Mouse (Mus musculus) embryonic facial prominence, embryonic 13.5 days (tissue): Measurements from ENCODE around the gene Rsg1. TPM values are rescaled to one million over a fixed set of nuclear protein-coding genes. Genes with fewer than 3 reads are reported as not detected.

Experiments
- ATAC-seq: fragments of 200-750 bp; cut with Nextera tagmentation; 2 replicates; pipeline ENCODE4 v1.8.0; 2017; ENCODE audit warnings: low read depth; ENCODE audit not compliant: insufficient number of reproducible peaks, insufficient read depth, low FRiP score, low TSS enrichment
- H3K27ac ChIP-seq: fragments of 300-500 bp; sonication (generic); 2 replicates; pipeline ENCODE4 v1.5.1; 2015; ENCODE audit warnings: moderate library complexity, mild to moderate bottlenecking, inconsistent platforms
- H3K27me3 ChIP-seq: fragments of 300-500 bp; sonication (generic); 2 replicates; pipeline ENCODE4 v1.6.1; 2015; ENCODE audit warnings: mild to moderate bottlenecking, inconsistent platforms
- H3K36me3 ChIP-seq: fragments of 300-500 bp; sonication (generic); 2 replicates; pipeline ENCODE4 v1.6.1; 2015; ENCODE audit warnings: mild to moderate bottlenecking, inconsistent platforms
- H3K4me1 ChIP-seq: fragments of 300-500 bp; sonication (generic); 2 replicates; pipeline ENCODE4 v1.6.1; 2015; ENCODE audit warnings: inconsistent platforms
- H3K4me2 ChIP-seq: fragments of 300-500 bp; sonication (generic); 2 replicates; pipeline ENCODE4 v1.6.1; 2015; ENCODE audit warnings: moderate library complexity, mild to moderate bottlenecking, inconsistent platforms
- H3K4me3 ChIP-seq: fragments of 300-500 bp; sonication (generic); 2 replicates; pipeline ENCODE4 v1.5.1; 2015; ENCODE audit warnings: mild to moderate bottlenecking, inconsistent platforms
- H3K9ac ChIP-seq: fragments of 300-500 bp; sonication (generic); 2 replicates; pipeline ENCODE4 v1.6.1; 2015; ENCODE audit warnings: mild to moderate bottlenecking, inconsistent platforms
- H3K9me3 ChIP-seq: fragments of 300-500 bp; sonication (generic); 2 replicates; pipeline ENCODE4 v1.6.1; 2016; ENCODE audit warnings: inconsistent platforms
- WGBS: fragments of 180-500 bp; shearing (Covaris S2); methylation state at CpG from one replicate; pipeline ENCODE4 v1.1.7; 2015; ENCODE audit warnings: mixed read lengths; 5-methylcytosine and 5-hydroxymethylcytosine counted together
- polyA plus RNA-seq: library from polyadenylated mRNA; unstranded; fragments of >200 nt; fragmentation: Nextera tagmentation; extraction: Ambion mirVana; gene quantifications from 2 replicates; pipeline ENCODE4 v1.2.1, GENCODE M21; 2015

The Rsg1 gene
- polyA plus RNA-seq, 1 experiment from 2014 or later, result 7.4 TPM

DNA sequence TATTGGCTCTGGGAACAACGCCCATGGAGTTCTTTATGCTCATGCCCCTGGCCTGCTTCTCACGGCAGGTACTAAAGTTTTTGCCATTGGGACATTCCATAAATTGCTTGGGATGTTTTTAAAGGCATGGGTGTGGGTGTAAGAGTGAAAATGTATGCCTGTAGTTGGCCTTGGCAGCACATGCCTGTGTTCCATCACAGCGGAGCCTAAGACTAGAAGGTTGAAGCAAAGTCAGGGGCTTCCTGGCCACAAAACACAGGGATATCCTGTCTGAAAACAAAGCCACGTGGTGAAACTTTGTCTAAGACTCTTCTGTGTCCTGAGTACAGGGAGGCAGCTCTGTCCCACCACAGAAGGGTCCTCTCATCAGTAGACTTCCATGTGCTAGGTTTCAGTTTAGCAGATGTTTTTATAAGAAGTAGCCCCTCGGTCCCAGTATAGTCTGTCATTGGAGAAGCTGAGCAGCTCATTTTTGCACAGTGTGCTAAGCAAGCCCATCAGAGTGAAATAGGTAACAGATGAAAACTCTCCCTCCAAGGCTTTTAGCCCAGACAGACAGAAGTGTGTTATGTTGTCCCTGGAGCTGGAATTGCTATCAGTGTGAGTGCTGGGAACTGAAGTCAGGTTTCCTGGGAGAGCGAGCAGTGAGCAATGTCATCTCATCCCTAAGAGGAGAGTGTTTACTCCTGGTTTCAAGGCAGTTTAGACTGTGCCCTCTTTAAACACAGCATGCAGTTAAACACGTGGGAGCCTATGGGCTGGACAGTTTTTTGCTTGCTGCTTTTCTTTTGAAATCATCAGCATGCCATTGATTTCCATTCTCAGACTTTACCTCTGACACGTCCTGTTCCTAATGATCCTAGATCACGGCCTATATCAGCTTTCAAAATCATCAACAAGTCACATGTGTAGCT, 26.6 kb upstream of the Rsg1 start:
- H3K27me3 ChIP-seq, result no peaks in the 10 kb centered on the region
- no peak overlapping the region for H3K9ac ChIP-seq
- peaks cover 48% of the 10 kb centered on the region for H3K36me3 ChIP-seq
- H3K4me2 ChIP-seq, result no peak overlapping the region
- H3K9me3 ChIP-seq, result no peaks in the 10 kb centered on the region
- H3K4me1 ChIP-seq, result peaks cover 22% of the 10 kb centered on the region
- ATAC-seq, result no peak
- H3K4me3 ChIP-seq, result no peak overlapping the region
- H3K27ac ChIP-seq, result peak overlapping the region; percentile 48
- WGBS, result 33% methylated on average over 9 of the region's 9 CpGs

DNA sequence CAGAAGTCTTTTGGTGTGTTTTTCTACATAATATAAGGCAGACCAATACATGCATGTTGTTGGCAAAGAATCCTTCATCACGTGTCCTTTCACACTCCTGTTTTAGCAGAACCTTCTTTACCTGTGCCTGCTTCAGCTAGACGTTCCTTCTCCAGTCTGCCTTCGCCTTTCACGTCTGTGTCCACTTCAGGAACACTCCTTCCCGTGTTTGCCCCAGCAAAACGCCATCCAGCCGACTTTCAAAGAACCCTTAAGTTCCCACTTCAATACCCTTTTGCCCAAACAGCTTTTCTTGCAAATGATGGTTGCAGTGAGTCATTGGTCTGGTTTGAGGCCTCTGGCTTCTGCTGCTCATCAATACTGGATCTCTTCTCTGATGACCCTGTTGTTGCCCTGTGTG, 22.5 kb upstream of the Rsg1 start:
- Histone ChIP-seq H3K4me1 (peaks cover 17% of the 10 kb centered on the region), H3K4me2 (no peak overlapping the region), H3K9ac (no peak overlapping the region), H3K27me3 (no peaks in the 10 kb centered on the region), H3K9me3 (no peaks in the 10 kb centered on the region), H3K36me3 (peaks cover 55% of the 10 kb centered on the region), H3K4me3 (no peak overlapping the region), H3K27ac (no peak overlapping the region)
- ATAC-seq, result no peak
- 92% methylated on average over 7 of the region's 7 CpGs for WGBS

DNA sequence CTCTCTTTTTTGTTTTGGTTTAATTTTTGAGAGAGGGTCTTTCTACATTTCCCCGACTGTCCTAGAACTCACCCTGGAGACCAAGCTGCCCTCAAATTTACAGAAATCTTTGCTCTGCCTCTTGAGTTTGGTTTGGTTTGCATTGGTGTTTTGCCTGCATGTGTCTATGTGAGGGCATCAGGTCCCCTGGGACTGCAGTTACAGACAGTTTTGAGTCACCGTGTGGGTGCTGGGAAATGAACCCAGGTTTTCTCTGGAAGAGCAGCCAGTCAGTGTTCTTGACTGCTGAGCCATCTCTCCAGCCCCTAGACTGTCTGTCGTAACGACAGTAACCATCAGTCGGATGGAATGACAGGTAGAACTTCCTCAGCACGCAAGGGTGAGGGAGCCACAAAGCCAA, 19.2 kb upstream of the Rsg1 start:
- Histone ChIP-seq H3K9me3 (peaks cover 2% of the 10 kb centered on the region; the same call in 1 of the 2 replicates), H3K27me3 (no peaks in the 10 kb centered on the region), H3K9ac (0 out of 2 replicates have a peak overlapping the region, but pooled peaks have one; percentile 16), H3K4me1 (no peaks in the 10 kb centered on the region), H3K36me3 (peaks cover 82% of the 10 kb centered on the region), H3K27ac (no peak overlapping the region), H3K4me3 (no peak overlapping the region), H3K4me2 (no peak overlapping the region)
- 94% methylated on average over 6 of the region's 6 CpGs for WGBS
- no peak for ATAC-seq

DNA sequence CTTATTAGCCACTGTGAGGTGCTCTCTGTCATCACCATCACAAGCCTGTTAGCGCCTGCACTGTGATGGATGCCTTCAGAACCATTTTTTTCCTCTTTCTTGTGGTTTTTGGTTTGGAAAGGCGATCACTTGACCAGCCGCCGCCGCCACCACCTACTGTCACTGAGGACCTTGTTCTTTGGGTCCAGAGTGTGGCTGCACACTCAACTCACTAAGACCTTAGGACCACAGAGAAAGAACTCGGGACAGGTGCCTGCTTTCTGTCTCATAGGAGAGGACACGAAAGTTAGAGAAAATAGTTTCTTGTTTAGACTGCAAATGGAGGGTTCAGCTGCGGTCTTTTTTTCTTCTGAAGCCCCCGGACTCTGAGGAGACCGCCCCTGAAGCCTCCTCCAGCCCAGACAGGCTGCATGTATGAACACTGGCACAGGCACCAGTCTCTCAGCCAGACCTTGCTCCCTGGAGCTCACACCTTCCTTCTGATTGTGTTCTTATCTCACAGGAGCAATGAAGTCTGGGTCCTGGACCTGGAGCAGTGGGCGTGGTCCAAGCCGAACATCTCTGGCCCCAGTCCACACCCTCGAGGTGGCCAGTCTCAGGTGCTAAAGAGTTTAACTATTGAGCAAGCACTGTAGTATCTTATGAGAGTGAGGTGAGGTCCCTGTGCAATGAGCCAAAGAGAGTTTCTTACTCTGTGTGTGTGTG, 16.6 kb upstream of the Rsg1 start:
- no peak for ATAC-seq
- Histone ChIP-seq H3K4me3 (no peak overlapping the region), H3K4me2 (no peak overlapping the region), H3K27ac (no peak overlapping the region), H3K27me3 (no peaks in the 10 kb centered on the region), H3K9ac (no peak overlapping the region), H3K9me3 (peaks cover 2% of the 10 kb centered on the region; the same call in 1 of the 2 replicates), H3K36me3 (peaks cover 87% of the 10 kb centered on the region), H3K4me1 (no peaks in the 10 kb centered on the region)
- WGBS, result 97% methylated on average over 13 of the region's 13 CpGs

- peaks cover 90% of the 10 kb centered on the region for H3K36me3 ChIP-seq
- H3K9me3 ChIP-seq, result peaks cover 2% of the 10 kb centered on the region; the same call in 1 of the 2 replicates
- no peak overlapping the region for H3K4me2 ChIP-seq
- no peak overlapping the region for H3K27ac ChIP-seq
- no peak overlapping the region for H3K4me3 ChIP-seq
- ATAC-seq, result no peak
- H3K27me3 ChIP-seq, result no peaks in the 10 kb centered on the region
- H3K9ac ChIP-seq, result no peak overlapping the region
- no peaks in the 10 kb centered on the region for H3K4me1 ChIP-seq
- WGBS, result 97% methylated on average over 12 of the region's 13 CpGs
Observed at GRCm38 (mm10) chr4:141197686-141198035, 16.1 kb upstream of the Rsg1 start.

- 82% methylated on average over 11 of the region's 11 CpGs for WGBS
- Histone ChIP-seq H3K27ac (0 out of 2 replicates have a peak overlapping the region, but pooled peaks have one; percentile 7), H3K4me2 (no peak overlapping the region), H3K36me3 (peaks cover 87% of the 10 kb centered on the region), H3K9ac (no peak overlapping the region), H3K4me1 (0 out of 2 replicates have a peak, but pooled peaks cover 5% of the 10 kb centered on the region), H3K9me3 (peaks cover 2% of the 10 kb centered on the region; the same call in 1 of the 2 replicates), H3K4me3 (no peak overlapping the region), H3K27me3 (no peaks in the 10 kb centered on the region)
- no peak for ATAC-seq
Observed at GRCm38 (mm10) chr4:141200906-141201305, 12.8 kb upstream of the Rsg1 start.

DNA sequence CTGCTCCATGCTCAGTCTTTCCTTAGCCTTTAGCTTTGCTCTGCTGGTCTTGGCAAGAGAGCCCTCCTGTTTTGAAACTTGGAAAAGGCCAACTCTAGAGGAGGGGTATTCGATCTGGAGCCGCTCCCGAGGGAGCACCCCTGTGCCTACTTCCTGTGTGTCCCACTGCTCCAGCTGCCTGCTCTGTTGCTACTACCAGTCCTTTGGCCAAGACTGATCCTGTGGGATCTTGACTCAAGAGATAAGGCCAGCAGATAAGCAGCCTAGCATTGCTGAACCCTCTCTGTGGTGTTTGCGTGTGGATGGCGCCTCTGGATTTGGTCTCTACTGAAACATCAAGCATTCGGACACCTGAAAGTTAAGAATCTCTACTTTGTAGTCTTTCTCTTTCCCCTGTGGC, 11.6 kb upstream of the Rsg1 start:
- Histone ChIP-seq H3K9me3 (peaks cover 2% of the 10 kb centered on the region; the same call in 1 of the 2 replicates), H3K4me1 (0 out of 2 replicates have a peak, but pooled peaks cover 5% of the 10 kb centered on the region), H3K27ac (no peak overlapping the region; the same call in 1 of the 2 replicates), H3K4me2 (no peak overlapping the region), H3K4me3 (no peak overlapping the region), H3K36me3 (peaks cover 77% of the 10 kb centered on the region), H3K27me3 (no peaks in the 10 kb centered on the region), H3K9ac (no peak overlapping the region)
- ATAC-seq, result no peak
- 90% methylated on average over 6 of the region's 6 CpGs for WGBS

- peaks cover 55% of the 10 kb centered on the region for H3K36me3 ChIP-seq
- ATAC-seq, result peak; percentile 71; the same call in 1 of the 2 replicates
- H3K9me3 ChIP-seq, result no peaks in the 10 kb centered on the region
- peak overlapping the region; percentile 30; the same call in 1 of the 2 replicates for H3K27ac ChIP-seq
- 65% methylated on average over 4 of the region's 4 CpGs for WGBS
- H3K9ac ChIP-seq, result no peak overlapping the region
- H3K27me3 ChIP-seq, result no peaks in the 10 kb centered on the region
- no peak overlapping the region for H3K4me2 ChIP-seq
- H3K4me1 ChIP-seq, result 0 out of 2 replicates have a peak, but pooled peaks cover 5% of the 10 kb centered on the region
- no peak overlapping the region for H3K4me3 ChIP-seq
Observed at GRCm38 (mm10) chr4:141204580-141205061, 9.1 kb upstream of the Rsg1 start.

DNA sequence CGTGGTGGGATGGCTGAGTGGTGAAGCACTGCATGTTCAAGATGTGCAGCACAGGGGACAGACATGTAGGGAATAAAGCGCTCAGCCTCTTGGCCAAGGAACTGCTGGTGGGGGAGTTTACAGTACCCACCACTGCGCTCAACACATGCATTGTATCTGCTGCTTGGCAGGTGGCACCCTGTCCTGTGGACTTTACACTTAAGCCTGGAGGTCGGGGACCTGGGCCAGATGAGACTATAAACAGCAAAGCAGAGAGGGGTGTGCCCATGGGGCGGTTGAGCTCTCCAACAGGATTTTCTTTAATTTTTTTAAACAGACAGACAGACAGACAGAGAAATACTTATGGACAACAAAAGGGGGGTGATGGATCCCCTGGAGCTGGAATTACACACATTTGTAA, 6.7 kb upstream of the Rsg1 start:
- Histone ChIP-seq H3K4me2 (no peak overlapping the region), H3K27me3 (no peaks in the 10 kb centered on the region), H3K27ac (no peak overlapping the region), H3K9me3 (no peaks in the 10 kb centered on the region), H3K4me1 (peaks cover 10% of the 10 kb centered on the region; the same call in 1 of the 2 replicates), H3K9ac (no peak overlapping the region), H3K36me3 (peaks cover 30% of the 10 kb centered on the region), H3K4me3 (no peak overlapping the region)
- WGBS, result 89% methylated on average over 5 of the region's 5 CpGs
- ATAC-seq, result peak; percentile 33; the same call in 1 of the 2 replicates

- H3K27me3 ChIP-seq, result no peaks in the 10 kb centered on the region
- WGBS, result 74% methylated on average over 14 of the region's 14 CpGs
- H3K27ac ChIP-seq, result peak overlapping the region; percentile 78
- peak overlapping the region; percentile 41 for H3K4me3 ChIP-seq
- no peak for ATAC-seq
- H3K4me1 ChIP-seq, result peaks cover 19% of the 10 kb centered on the region
- peak overlapping the region; percentile 55 for H3K4me2 ChIP-seq
- peak overlapping the region; percentile 58 for H3K9ac ChIP-seq
- H3K36me3 ChIP-seq, result peaks cover 3% of the 10 kb centered on the region; the same call in 1 of the 2 replicates
- no peaks in the 10 kb centered on the region for H3K9me3 ChIP-seq
Observed at GRCm38 (mm10) chr4:141210524-141211219, 3.1 kb upstream of the Rsg1 start.

DNA sequence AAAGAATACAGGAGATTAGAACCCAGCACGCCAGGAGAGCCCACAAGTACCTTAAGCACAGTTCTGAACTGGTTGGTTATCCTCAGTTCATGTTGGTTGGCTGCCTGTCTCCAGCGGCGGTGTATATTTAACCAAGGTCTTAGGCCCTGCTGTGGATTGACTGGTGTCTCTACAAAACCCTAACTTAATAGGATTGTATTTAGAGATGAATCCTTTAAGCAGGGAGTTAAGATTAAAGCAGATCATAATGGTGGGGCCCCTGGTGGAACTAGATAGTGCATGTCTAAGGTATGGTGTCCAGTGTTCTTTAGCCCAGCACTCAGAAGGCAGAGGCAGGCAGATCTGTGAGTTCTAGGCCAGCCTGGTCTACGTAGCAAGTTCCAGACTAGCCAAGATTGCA, 2.1 kb upstream of the Rsg1 start:
- H3K27ac ChIP-seq, result no peak overlapping the region
- H3K27me3 ChIP-seq, result no peaks in the 10 kb centered on the region
- peaks cover under 1% of the 10 kb centered on the region; the same call in 1 of the 2 replicates for H3K36me3 ChIP-seq
- H3K4me2 ChIP-seq, result no peak overlapping the region
- H3K4me1 ChIP-seq, result peaks cover 19% of the 10 kb centered on the region
- H3K9ac ChIP-seq, result no peak overlapping the region
- no peaks in the 10 kb centered on the region for H3K9me3 ChIP-seq
- WGBS, result 93% methylated on average over 4 of the region's 4 CpGs
- no peak overlapping the region for H3K4me3 ChIP-seq
- ATAC-seq, result no peak
